Mouse (Mus musculus) lung, postnatal 25 days (tissue): ENCODE results near the gene Cdc25b.
A peak's percentile ranks its signal among the peaks of the same experiment; 100 is the strongest.

ENCODE experiments used
- DNase-seq: peaks from one replicate; pipeline ENCODE4 v3.0.0; 2022; ENCODE audit warnings: low spot score

The Cdc25b gene

GRCm38 (mm10) chr2:131186771-131187601 lies at the start of gene Cdc25b, which contains the start of gene Spef1:
Cdc25b (plus strand) TSS chr2:131186949.
Spef1 (minus strand) TSS chr2:131187282.
- peak; percentile 88 for DNase-seq

- no peak for DNase-seq
Measured at GRCm38 (mm10) chr2:131138296-131138695, 48.5 kb upstream of the Cdc25b start.

GRCm38 (mm10) chr2:131138760-131139159 lies 48.0 kb upstream of the Cdc25b start:
- DNase-seq, result no peak

GRCm38 (mm10) chr2:131139287-131139686 lies 47.5 kb upstream of the Cdc25b start:
- no peak for DNase-seq

GRCm38 (mm10) chr2:131139886-131140532 lies 46.7 kb upstream of the Cdc25b start:
- DNase-seq, result no peak

- no peak for DNase-seq
Measured at GRCm38 (mm10) chr2:131140533-131140905, 46.2 kb upstream of the Cdc25b start.

- DNase-seq, result no peak
Measured at GRCm38 (mm10) chr2:131141336-131141986, 45.3 kb upstream of the Cdc25b start.

- DNase-seq, result peak; percentile 78
Measured at GRCm38 (mm10) chr2:131142592-131142991, 44.2 kb upstream of the Cdc25b start.

GRCm38 (mm10) chr2:131143007-131143780 lies 43.6 kb upstream of the Cdc25b start:
- no peak for DNase-seq

- no peak for DNase-seq
Measured at GRCm38 (mm10) chr2:131145121-131145520, 41.6 kb upstream of the Cdc25b start.

GRCm38 (mm10) chr2:131145536-131145935 lies 41.2 kb upstream of the Cdc25b start:
- no peak for DNase-seq

GRCm38 (mm10) chr2:131146193-131147042 lies 40.3 kb upstream of the Cdc25b start:
- DNase-seq, result no peak

GRCm38 (mm10) chr2:131147043-131147365 lies 39.7 kb upstream of the Cdc25b start:
- DNase-seq, result no peak

- no peak for DNase-seq
Measured at GRCm38 (mm10) chr2:131148353-131149253, 38.1 kb upstream of the Cdc25b start.

GRCm38 (mm10) chr2:131149254-131149578 lies 37.5 kb upstream of the Cdc25b start:
- DNase-seq, result no peak

- DNase-seq, result no peak
Measured at GRCm38 (mm10) chr2:131152166-131152730, 34.5 kb upstream of the Cdc25b start.

GRCm38 (mm10) chr2:131154036-131154435 lies 32.7 kb upstream of the Cdc25b start:
- DNase-seq, result no peak

GRCm38 (mm10) chr2:131156987-131157386 lies 29.8 kb upstream of the Cdc25b start:
- no peak for DNase-seq

- DNase-seq, result peak; percentile 16
Measured at GRCm38 (mm10) chr2:131159491-131159910, 27.2 kb upstream of the Cdc25b start.
